Mouse (Mus musculus): ENCODE measurements at regions not wholly inside any gene's neighbourhood (a gene's known extent, or its start where the extent isn't known, plus 50 kb on each side); places are given as distances from the start of the nearest gene placed in this dataset.

DNA sequence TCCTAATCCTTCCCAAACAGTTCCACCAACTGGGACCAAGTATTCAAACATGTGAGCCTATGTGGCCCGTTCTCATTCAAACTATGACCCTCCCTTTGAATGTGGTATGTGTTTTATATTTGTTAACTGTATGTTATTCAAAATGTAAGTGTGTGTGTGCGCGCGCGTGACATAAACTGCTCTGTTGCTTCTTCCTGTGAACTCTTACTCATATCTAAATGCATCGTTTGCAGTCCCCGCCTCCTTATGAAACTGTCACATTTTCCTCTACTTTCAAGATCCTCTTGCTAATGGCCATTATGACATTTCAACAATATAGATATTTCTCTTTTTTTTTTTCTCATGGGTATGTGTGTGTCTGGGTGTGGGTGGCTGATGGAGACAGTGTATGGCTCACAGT is 84.3 kb upstream of the Ado start:
- TF ChIP-seq CTCF (IDR thresholded peaks at IDR 0.05; ENCODE audit: extremely low read depth, insufficient read length, insufficient replicate concordance, low read depth, low read length), result no peak
- TF ChIP-seq POLR2A (IDR thresholded peaks at IDR 0.05; ENCODE audit: low read depth, low read length), result no peak

All from small intestine, adult 2 months (tissue).